In genomic region chr4:132767914-132768876, GRCm38 (mm10) we compare ENCODE assay signal across 8 mouse cellular contexts. TPM values are rescaled to one million over a fixed set of nuclear protein-coding genes. Genes with fewer than 3 reads are reported as not detected.
DNase-seq lines count a peak whose midpoint lies in the region; ATAC-seq and TF ChIP-seq lines count a peak whose summit lies in the region.

Gene Rpa2 (plus strand): TSS chr4:132768332.

- H3K27me3 ChIP-seq in forebrain, embryonic 15.5 days, result no peaks in the 10 kb centered on the region

- no peak for TF ChIP-seq CTCF in lung, adult 2 months (IDR thresholded peaks at IDR 0.05; ENCODE audit: insufficient read depth, low read length)

- DNase-seq in ES-E14 (ENCODE audit: low read depth, low spot score), result peak; percentile 100
- DNase-seq in cerebellum, adult 11-12 months, result peak; percentile 99
- peak; percentile 96 for DNase-seq in heart, postnatal 25 days (ENCODE audit: low spot score)
- peak; percentile 98 to 100 for DNase-seq in layer of hippocampus, adult 18-20 months (ENCODE audit: low spot score in 2 of 2)
- DNase-seq in lung, adult 2 months, result peak; percentile 97
- peak; percentile 92 to 98 for DNase-seq in thymus, adult 18-20 months

- in situ Hi-C loops in ES-E14 (cut with MboI; ENCODE audit: low sequenced_read_pairs in 2 of 2, unreplicated experiment in 2 of 2), result no loop called here

- H3K4me2 ChIP-seq in forebrain, embryonic 15.5 days (replicated peaks), result peak within 1 kb of the TSS; percentile 86

- peak within 1 kb of the TSS; percentile 99 to 100 for H3K4me3 ChIP-seq in ES-E14 (ENCODE audit: insufficient read depth in 1 of 2, low read depth in 1 of 2, low read length in 2 of 2, poor library complexity in 1 of 2, severe bottlenecking in 1 of 2)
- H3K4me3 ChIP-seq in forebrain, embryonic 15.5 days, result peak within 1 kb of the TSS; percentile 81
- peak within 1 kb of the TSS; percentile 87 for H3K4me3 ChIP-seq in lung, adult 2 months (replicated peaks; ENCODE audit: extremely low read depth, low read depth, low read length)

- whole genome bisulfite sequencing in forebrain, embryonic 15.5 days, result under 1% methylated on average over 71 of the region's 71 CpGs
- under 1% methylated on average over 71 of the region's 71 CpGs for WGBS in lung, adult 2 months

- H3K4me1 ChIP-seq in ES-E14 (ENCODE audit: control insufficient read depth in 2 of 2, insufficient read depth in 2 of 2, low read length in 2 of 2, poor library complexity in 1 of 2), result peaks cover 1 to 2% of the 10 kb centered on the region in 2 experiments; a peak in 2 of 4 replicates
- H3K4me1 ChIP-seq in forebrain, embryonic 15.5 days, result peaks cover 12% of the 10 kb centered on the region
- no peaks in the 10 kb centered on the region for H3K4me1 ChIP-seq in lung, adult 2 months (ENCODE audit: control insufficient read depth, insufficient read depth, low read length)

- H3K9ac ChIP-seq in ES-E14 (ENCODE audit: insufficient read depth, low read depth, low read length, poor library complexity, severe bottlenecking), result peak within 1 kb of the TSS; percentile 100
- peak within 1 kb of the TSS; percentile 60 for H3K9ac ChIP-seq in forebrain, embryonic 15.5 days (replicated peaks)

- no peaks in the 10 kb centered on the region for H3K9me3 ChIP-seq in ES-E14 (ENCODE audit: control insufficient read depth, insufficient read depth, low read depth, low read length)
- no peaks in the 10 kb centered on the region for H3K9me3 ChIP-seq in forebrain, embryonic 15.5 days

- ATAC-seq in forebrain, embryonic 15.5 days (replicated peaks), result peak; percentile 98
- peak; percentile 96 for ATAC-seq in neutrophil, adult 5-6 weeks (ENCODE audit: extremely low read depth, insufficient number of reproducible peaks, low FRiP score, poor library complexity, severe bottlenecking)

- intact Hi-C loops in heart, postnatal 25 days (cut with DNase I), result no loop called here

- TF ChIP-seq POLR2A in lung, adult 2 months (IDR thresholded peaks at IDR 0.05; ENCODE audit: borderline replicate concordance, extremely low read depth, low read depth, low read length), result peak; percentile 50; the same call in 1 of the 2 replicates

- peak within 1 kb of the TSS; percentile 96 for H3K27ac ChIP-seq in ES-E14 (ENCODE audit: insufficient read depth, low read depth, low read length, poor library complexity, severe bottlenecking)
- H3K27ac ChIP-seq in forebrain, embryonic 15.5 days (replicated peaks), result no peak within 1 kb of the TSS

- H3K36me3 ChIP-seq in ES-E14 (ENCODE audit: control insufficient read depth, insufficient read depth, low read length, poor library complexity, severe bottlenecking), result peaks cover 26% of the 10 kb centered on the region
- peaks cover 12% of the 10 kb centered on the region for H3K36me3 ChIP-seq in forebrain, embryonic 15.5 days

TF ChIP-seq in ES-E14, 5 proteins besides CTCF, POLR2A, EP300 and RAD21:
- TF ChIP-seq ZNF384 (IDR thresholded peaks at IDR 0.05; ENCODE audit: low read depth, low read length) (peak; percentile 96), CHD2 (IDR thresholded peaks at IDR 0.05; ENCODE audit: low read depth, low read length) (peak; percentile 80), ZC3H11A (IDR thresholded peaks at IDR 0.05; ENCODE audit: borderline replicate concordance, low read depth, low read length) (no peak), HCFC1 (IDR thresholded peaks at IDR 0.05; ENCODE audit: borderline replicate concordance, insufficient read depth, low read length) (peak; percentile 89), MAFK (IDR thresholded peaks at IDR 0.05; ENCODE audit: insufficient read depth, low read depth, low read length) (no peak)

RNA-seq across cellular contexts. Expression of gene Rpa2, which starts in this region (rescaled TPM):
- 105 and 112 TPM in 2 replicates for total RNA-seq in ES-E14 (2012; rRNA removed)
- 63.2 and 69.4 TPM in 2 replicates for polyA plus RNA-seq in forebrain, embryonic 15.5 days (2015; fragmentation: Nextera tagmentation; extraction: Ambion mirVana)
- total RNA-seq in heart, postnatal 25 days (2021), result 10 to 100 TPM; 10.3 to 12.5 TPM
- 10 to 100 TPM; 14.4 to 16.4 TPM for total RNA-seq in layer of hippocampus, adult 18-20 months (2021)
- 9.7 and 9.9 TPM in 2 replicates for polyA plus RNA-seq in lung, adult 2 months (2012; rRNA removed)
- 24.2 and 32.4 TPM in 2 replicates for total RNA-seq in neutrophil, adult 5-6 weeks (2017)
